Mouse (Mus musculus): ENCODE measurements around the gene Srxn1. TPM values are rescaled to one million over a fixed set of nuclear protein-coding genes. Genes with fewer than 3 reads are reported as not detected.

The Srxn1 gene
- polyA plus RNA-seq, 1 experiment from 2014 or later: 7.5 TPM

DNA sequence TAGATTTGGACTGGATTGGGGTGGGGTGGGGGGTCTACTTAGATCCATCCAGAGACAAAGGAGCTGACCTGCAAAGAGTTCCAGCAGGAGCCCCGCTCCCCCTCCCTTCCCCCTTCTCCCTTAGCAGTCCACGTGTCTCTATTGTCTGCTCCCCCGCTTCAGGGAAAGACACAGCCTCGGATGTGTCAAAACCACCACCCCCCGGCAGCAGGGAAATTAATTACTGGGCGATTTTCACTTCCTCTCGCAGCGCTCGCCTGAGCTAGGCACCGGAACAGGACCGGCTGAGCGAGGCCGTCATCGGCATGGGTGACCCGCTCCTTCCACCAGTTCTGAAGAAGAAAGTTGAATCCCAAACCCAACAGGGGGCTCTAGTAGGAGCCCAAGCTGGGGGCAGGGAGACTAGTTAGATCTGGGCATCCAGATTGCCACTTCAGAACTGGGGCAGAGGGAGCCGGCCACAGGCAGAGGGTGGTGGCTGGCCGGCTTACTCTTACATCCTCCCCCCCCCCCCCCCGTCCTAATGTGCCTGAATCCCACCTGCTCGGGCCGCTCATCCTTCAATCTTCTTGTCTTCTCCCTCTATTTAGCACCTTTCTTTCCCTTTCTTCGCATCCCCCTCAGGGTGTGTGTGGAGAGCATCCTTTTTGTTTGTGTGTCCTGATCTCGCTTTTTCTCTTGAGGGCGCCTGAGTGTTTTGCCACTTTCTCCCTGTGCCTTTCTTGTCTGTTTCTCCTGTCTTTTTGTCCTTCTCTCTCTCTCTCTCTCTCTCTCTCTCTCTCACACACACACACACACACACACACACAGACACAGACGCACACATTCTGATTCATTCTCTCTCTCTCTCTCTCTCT lies 24.4 kb upstream of the Srxn1 start, which contains the start of gene Scrt2:
Scrt2 (plus strand) TSS at position 845 of the 857 bp plus-strand sequence.
- Histone ChIP-seq H3K27ac (no peak within 1 kb of the TSS), H3K9ac (replicated peaks) (no peak within 1 kb of the TSS; the same call in 1 of the 2 replicates), H3K9me3 (no peaks in the 10 kb centered on the region), H3K27me3 (peaks cover 95% of the 10 kb centered on the region), H3K4me1 (replicated peaks) (peaks cover 18% of the 10 kb centered on the region), H3K4me2 (peak within 1 kb of the TSS; percentile 65), H3K4me3 (replicated peaks) (peak within 1 kb of the TSS; percentile 34), H3K36me3 (no peaks in the 10 kb centered on the region)
- ATAC-seq (ENCODE audit: insufficient number of reproducible peaks, insufficient read depth, low FRiP score, low TSS enrichment, low read depth): peak; percentile 12; the same call in 1 of the 2 replicates
- under 1% methylated on average over 23 of the region's 24 CpGs for WGBS

- peak overlapping the region; percentile 65 for H3K4me2 ChIP-seq
- no peaks in the 10 kb centered on the region for H3K9me3 ChIP-seq
- no peaks in the 10 kb centered on the region for H3K36me3 ChIP-seq
- H3K27me3 ChIP-seq: peaks cover 91% of the 10 kb centered on the region
- H3K27ac ChIP-seq: no peak overlapping the region
- no peak overlapping the region; the same call in 1 of the 2 replicates for H3K9ac ChIP-seq (replicated peaks)
- H3K4me3 ChIP-seq (replicated peaks): peak overlapping the region; percentile 34
- H3K4me1 ChIP-seq (replicated peaks): peaks cover 18% of the 10 kb centered on the region
- WGBS: 2% methylated on average over 81 of the region's 81 CpGs
- peak; percentile 90 for ATAC-seq (ENCODE audit: insufficient number of reproducible peaks, insufficient read depth, low FRiP score, low TSS enrichment, low read depth)
Observed at GRCm38 (mm10) chr2:152081641-152082448, 23.5 kb upstream of the Srxn1 start.

DNA sequence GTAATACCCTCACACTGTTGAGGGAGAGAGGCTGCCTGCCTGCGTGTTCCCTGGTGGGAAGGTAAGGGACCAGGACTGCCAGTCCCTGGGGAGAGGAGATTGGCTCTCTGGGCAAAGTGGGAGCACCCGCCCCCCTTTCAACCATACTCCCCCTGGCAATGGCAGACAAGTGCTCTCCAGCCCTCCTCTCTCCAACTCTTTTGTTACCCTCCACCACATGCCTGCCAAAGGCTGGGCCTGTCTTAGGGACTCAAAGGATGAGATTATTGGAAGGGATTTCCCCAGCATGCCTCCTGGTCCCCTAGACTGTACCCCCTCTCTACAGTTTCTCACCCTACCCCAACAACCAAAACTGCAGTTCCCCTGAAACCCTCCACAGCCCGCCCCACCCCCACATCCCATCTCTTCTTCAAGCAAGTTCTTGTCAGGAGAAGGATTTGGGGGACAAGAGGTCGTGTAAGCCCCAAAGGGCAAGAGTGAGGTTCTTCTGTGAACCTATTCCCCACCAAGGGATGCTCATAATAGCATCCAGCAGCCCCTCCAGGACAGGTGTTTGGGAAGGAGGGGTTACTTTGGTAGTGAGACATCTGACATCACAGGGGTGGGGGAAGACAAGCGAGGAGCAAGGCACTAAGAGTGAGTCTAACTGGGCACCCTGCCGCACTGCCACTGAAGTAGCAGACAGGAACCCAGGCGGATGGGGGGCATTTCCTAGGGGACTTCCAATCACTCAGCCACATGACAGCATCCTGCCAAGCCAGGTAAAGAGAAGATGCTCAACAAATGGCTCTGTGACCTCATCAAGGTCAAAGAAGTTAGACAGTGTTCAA lies 22.6 kb upstream of the Srxn1 start:
- Histone ChIP-seq H3K9ac (replicated peaks) (no peak overlapping the region), H3K9me3 (no peaks in the 10 kb centered on the region), H3K36me3 (no peaks in the 10 kb centered on the region), H3K27me3 (peaks cover 89% of the 10 kb centered on the region), H3K4me2 (peak overlapping the region; percentile 65), H3K4me3 (replicated peaks) (peak overlapping the region; percentile 34), H3K27ac (no peak overlapping the region), H3K4me1 (replicated peaks) (peaks cover 18% of the 10 kb centered on the region)
- 18% methylated on average over 7 of the region's 7 CpGs for WGBS
- ATAC-seq (ENCODE audit: insufficient number of reproducible peaks, insufficient read depth, low FRiP score, low TSS enrichment, low read depth): no peak

DNA sequence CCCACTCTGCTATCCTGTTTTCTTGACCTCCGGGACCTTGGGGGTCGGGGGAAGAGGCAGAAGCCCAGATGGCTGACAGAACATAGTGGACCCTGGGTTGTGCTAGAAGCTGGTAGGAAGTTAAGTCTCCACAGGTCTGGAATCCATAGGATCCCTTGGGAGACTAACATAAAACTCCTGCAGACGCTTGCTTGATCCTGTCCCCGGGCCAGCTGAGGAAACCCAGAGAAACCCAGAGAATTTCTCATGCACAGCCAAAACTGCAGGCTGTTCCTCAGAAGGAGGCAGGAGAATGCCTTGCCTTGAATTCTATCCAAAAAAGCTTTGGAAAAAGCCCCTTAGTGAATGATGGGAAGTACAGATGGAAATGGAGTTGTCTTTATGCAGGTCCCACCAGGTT lies 21.9 kb upstream of the Srxn1 start:
- no peak for ATAC-seq (ENCODE audit: insufficient number of reproducible peaks, insufficient read depth, low FRiP score, low TSS enrichment, low read depth)
- WGBS: 66% methylated on average over 4 of the region's 4 CpGs
- peaks cover 89% of the 10 kb centered on the region for H3K27me3 ChIP-seq
- no peak overlapping the region for H3K4me3 ChIP-seq (replicated peaks)
- H3K36me3 ChIP-seq: no peaks in the 10 kb centered on the region
- no peak overlapping the region for H3K4me2 ChIP-seq
- no peak overlapping the region for H3K9ac ChIP-seq (replicated peaks)
- H3K4me1 ChIP-seq (replicated peaks): peaks cover 18% of the 10 kb centered on the region
- no peak overlapping the region for H3K27ac ChIP-seq
- H3K9me3 ChIP-seq: no peaks in the 10 kb centered on the region

GRCm38 (mm10) chr2:152084298-152084697 lies 21.0 kb upstream of the Srxn1 start:
- ATAC-seq (ENCODE audit: insufficient number of reproducible peaks, insufficient read depth, low FRiP score, low TSS enrichment, low read depth): no peak
- Histone ChIP-seq H3K27me3 (peaks cover 89% of the 10 kb centered on the region), H3K9me3 (no peaks in the 10 kb centered on the region), H3K4me1 (replicated peaks) (peaks cover 18% of the 10 kb centered on the region), H3K4me3 (replicated peaks) (no peak overlapping the region), H3K27ac (no peak overlapping the region), H3K4me2 (no peak overlapping the region), H3K9ac (replicated peaks) (no peak overlapping the region), H3K36me3 (no peaks in the 10 kb centered on the region)
- WGBS: 60% methylated on average over 6 of the region's 6 CpGs

- H3K4me2 ChIP-seq: no peak overlapping the region
- no peaks in the 10 kb centered on the region for H3K36me3 ChIP-seq
- peaks cover 17% of the 10 kb centered on the region for H3K4me1 ChIP-seq (replicated peaks)
- no peaks in the 10 kb centered on the region for H3K9me3 ChIP-seq
- no peak overlapping the region for H3K27ac ChIP-seq
- 83% methylated on average over 6 of the region's 6 CpGs for WGBS
- peaks cover 89% of the 10 kb centered on the region for H3K27me3 ChIP-seq
- no peak overlapping the region for H3K9ac ChIP-seq (replicated peaks)
- no peak overlapping the region for H3K4me3 ChIP-seq (replicated peaks)
- ATAC-seq (ENCODE audit: insufficient number of reproducible peaks, insufficient read depth, low FRiP score, low TSS enrichment, low read depth): no peak
Observed at GRCm38 (mm10) chr2:152085414-152085813, 19.9 kb upstream of the Srxn1 start.

DNA sequence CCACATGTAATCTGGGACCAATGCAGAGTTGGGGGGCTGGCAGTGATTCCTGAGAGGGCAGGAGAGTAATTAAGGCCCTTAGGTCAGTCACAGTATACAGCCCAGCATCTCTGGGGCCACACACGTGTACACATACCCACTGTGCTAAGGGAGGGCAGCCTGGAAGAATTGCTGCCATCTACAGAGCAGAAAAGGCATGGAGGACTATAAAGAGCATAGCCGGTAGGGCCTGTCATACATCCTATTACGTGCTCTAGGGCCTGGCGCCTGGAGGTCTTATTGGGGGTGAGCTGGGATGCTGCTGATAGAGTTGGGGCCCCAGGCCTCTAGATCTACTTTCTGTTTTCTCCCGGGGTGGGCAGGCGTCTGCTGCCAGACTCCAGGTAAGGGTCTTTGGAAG lies 18.9 kb upstream of the Srxn1 start:
- no peak overlapping the region for H3K4me2 ChIP-seq
- H3K9ac ChIP-seq (replicated peaks): no peak overlapping the region
- H3K9me3 ChIP-seq: no peaks in the 10 kb centered on the region
- no peaks in the 10 kb centered on the region for H3K36me3 ChIP-seq
- 74% methylated on average over 6 of the region's 6 CpGs for WGBS
- H3K27ac ChIP-seq: no peak overlapping the region
- ATAC-seq (ENCODE audit: insufficient number of reproducible peaks, insufficient read depth, low FRiP score, low TSS enrichment, low read depth): no peak
- H3K27me3 ChIP-seq: peaks cover 89% of the 10 kb centered on the region
- H3K4me1 ChIP-seq (replicated peaks): peaks cover 7% of the 10 kb centered on the region
- no peak overlapping the region for H3K4me3 ChIP-seq (replicated peaks)

DNA sequence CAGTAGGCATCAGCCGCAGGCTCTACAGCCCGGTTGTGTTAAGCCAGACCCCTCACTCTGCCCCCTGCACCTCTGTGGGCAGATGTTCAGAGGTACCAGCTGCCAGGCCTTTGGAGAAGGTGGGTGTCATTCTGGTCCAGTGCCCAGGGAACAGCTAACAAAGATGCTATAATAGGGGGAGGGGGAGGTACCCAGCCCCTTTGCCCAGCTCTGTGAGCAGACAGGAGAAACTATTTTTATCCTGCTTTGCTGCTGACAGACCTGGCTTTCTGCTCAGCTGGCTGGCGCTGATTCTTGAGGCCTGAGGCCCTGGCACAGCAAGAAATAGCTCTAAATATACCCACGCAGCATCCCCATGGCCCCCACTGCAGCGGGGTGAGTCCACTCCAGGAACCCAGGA lies 18.2 kb upstream of the Srxn1 start:
- H3K27ac ChIP-seq: no peak overlapping the region
- WGBS: 90% methylated on average over 5 of the region's 5 CpGs
- peaks cover 90% of the 10 kb centered on the region for H3K27me3 ChIP-seq

GRCm38 (mm10) chr2:152089078-152089477 lies 16.2 kb upstream of the Srxn1 start:
- Histone ChIP-seq H3K36me3 (no peaks in the 10 kb centered on the region), H3K27ac (no peak overlapping the region), H3K4me1 (replicated peaks) (peaks cover 7% of the 10 kb centered on the region), H3K27me3 (peaks cover 90% of the 10 kb centered on the region), H3K4me3 (replicated peaks) (no peak overlapping the region), H3K9me3 (no peaks in the 10 kb centered on the region), H3K9ac (replicated peaks) (no peak overlapping the region), H3K4me2 (no peak overlapping the region)
- ATAC-seq (ENCODE audit: insufficient number of reproducible peaks, insufficient read depth, low FRiP score, low TSS enrichment, low read depth): no peak
- 8% methylated on average over 4 of the region's 4 CpGs for WGBS

More for the DNA sequence above, 18.2 kb upstream of the Srxn1 start:
- peaks cover 3% of the 10 kb centered on the region; the same call in 1 of the 2 replicates for H3K4me1 ChIP-seq (replicated peaks)
- no peak overlapping the region for H3K4me3 ChIP-seq (replicated peaks)
- H3K4me2 ChIP-seq: no peak overlapping the region
- H3K9ac ChIP-seq (replicated peaks): no peak overlapping the region
- ATAC-seq (ENCODE audit: insufficient number of reproducible peaks, insufficient read depth, low FRiP score, low TSS enrichment, low read depth): no peak
- H3K36me3 ChIP-seq: no peaks in the 10 kb centered on the region
- H3K9me3 ChIP-seq: no peaks in the 10 kb centered on the region

- H3K4me1 ChIP-seq (replicated peaks): peaks cover 7% of the 10 kb centered on the region
- no peak overlapping the region for H3K9ac ChIP-seq (replicated peaks)
- ATAC-seq (ENCODE audit: insufficient number of reproducible peaks, insufficient read depth, low FRiP score, low TSS enrichment, low read depth): no peak
- WGBS: 85% methylated on average over 5 of the region's 5 CpGs
- H3K4me2 ChIP-seq: no peak overlapping the region
- no peaks in the 10 kb centered on the region for H3K9me3 ChIP-seq
- H3K27me3 ChIP-seq: peaks cover 90% of the 10 kb centered on the region
- H3K27ac ChIP-seq: no peak overlapping the region
- no peaks in the 10 kb centered on the region for H3K36me3 ChIP-seq
- no peak overlapping the region for H3K4me3 ChIP-seq (replicated peaks)
Observed at GRCm38 (mm10) chr2:152089581-152089980, 15.7 kb upstream of the Srxn1 start.
